Mouse (Mus musculus) telencephalon, adult 2 months (tissue): ENCODE results near the gene Trpc2.
A peak's percentile ranks its signal among the peaks of the same experiment; 100 is the strongest.
"Not testable (repeated sequence)": the region's sequence is repeated elsewhere in the genome, so short reads cannot be mapped to it uniquely, and the experiment has no call there.

Experiments used
- DNase-seq: peaks from one replicate; pipeline ENCODE4 v3.0.0-alpha.2; 2011; ENCODE audit warnings: low read depth, low spot score

The Trpc2 gene

DNA sequence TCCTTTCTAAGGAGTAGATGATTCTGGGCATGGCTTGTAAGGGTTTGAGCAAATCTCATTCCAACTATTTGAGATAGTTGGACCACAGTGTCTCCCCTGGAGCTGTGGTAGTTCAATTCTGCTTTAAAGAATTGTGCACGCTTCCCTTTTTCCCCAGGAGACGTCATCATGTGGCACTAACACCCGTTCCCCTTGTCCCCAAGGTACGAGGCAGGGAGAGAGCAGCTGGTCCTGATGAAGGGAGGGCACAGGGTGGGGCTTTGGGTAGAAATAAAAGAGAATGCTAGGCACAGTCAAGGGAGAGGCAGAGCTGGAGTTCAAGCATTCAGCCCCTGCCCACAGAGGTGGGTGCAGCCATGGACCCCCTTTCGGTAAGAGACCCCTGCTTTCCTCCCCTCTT is at the start of gene Trpc2:
Gene Trpc2, plus strand, starts transcription at position 301 of the 400 bp plus-strand sequence.
- no peak for DNase-seq

DNA sequence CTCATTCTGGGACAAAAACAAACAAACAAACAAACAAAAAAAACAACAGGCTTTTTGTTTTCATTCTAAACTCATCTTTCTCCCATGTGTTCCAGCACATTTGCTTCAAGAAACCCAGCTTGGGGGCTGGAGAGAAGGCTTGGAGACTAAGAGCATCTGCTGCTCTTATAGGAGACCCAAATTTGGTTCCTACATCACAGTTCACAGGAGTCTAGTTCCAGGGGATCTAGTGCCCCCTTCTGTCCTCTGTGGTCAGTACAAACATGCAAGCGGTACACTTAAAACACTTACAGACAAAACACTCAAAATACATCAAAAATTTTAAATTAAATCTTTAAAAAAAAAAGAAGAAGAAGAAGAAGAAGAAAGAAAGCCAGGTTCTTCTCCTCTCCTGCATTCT is 48.0 kb upstream of the Trpc2 start:
- no peak for DNase-seq

DNA sequence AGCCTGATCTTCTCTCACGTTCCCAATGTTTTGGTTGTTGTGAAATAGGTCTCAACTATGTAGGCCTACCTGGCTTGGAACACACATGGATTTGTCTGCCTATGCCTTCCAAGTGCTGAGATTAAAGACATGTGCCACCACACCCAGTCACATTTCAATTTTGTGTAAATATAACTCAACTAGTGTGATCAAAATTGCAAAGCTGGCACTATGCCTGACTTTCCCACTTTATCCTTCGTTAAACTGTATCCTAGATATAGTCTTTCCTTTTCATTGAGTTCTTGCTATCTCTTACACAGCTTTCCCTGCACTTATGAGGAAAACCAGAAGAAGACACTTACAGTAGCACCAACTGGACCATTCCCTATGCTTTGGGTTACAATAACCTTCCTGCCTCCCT is 47.4 kb upstream of the Trpc2 start:
- no peak for DNase-seq

- DNase-seq: no peak
These were observed 45.6 kb upstream of the Trpc2 start for GRCm38 (mm10) chr7:102037318-102037717.

GRCm38 (mm10) chr7:102042314-102042713 is 40.6 kb upstream of the Trpc2 start:
- no peak for DNase-seq

- DNase-seq: not testable (repeated sequence)
These were observed 34.4 kb upstream of the Trpc2 start for GRCm38 (mm10) chr7:102048524-102048923.

DNA sequence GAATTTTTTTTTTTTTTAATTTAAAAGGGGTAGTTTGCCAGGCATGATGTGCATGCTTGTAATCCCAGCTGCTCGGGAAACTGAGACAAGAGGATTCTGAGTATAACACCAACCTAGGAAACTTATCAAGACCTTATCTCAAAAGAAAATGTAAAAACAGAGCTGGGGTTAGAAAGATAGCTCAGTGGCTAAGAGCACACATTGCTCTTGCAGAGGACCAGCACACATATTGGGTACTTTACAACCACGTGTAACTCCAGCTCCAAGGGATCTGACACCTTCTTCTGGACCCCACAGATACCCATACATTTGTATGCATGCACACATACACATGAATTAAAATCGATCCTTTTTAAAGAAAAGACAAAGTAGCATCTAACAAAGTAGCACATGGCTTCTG is 21.6 kb upstream of the Trpc2 start:
- DNase-seq: no peak

- no peak for DNase-seq
These were observed 20.7 kb upstream of the Trpc2 start for GRCm38 (mm10) chr7:102062203-102062602.

GRCm38 (mm10) chr7:102063891-102064290 is 19.0 kb upstream of the Trpc2 start:
- DNase-seq: no peak

DNA sequence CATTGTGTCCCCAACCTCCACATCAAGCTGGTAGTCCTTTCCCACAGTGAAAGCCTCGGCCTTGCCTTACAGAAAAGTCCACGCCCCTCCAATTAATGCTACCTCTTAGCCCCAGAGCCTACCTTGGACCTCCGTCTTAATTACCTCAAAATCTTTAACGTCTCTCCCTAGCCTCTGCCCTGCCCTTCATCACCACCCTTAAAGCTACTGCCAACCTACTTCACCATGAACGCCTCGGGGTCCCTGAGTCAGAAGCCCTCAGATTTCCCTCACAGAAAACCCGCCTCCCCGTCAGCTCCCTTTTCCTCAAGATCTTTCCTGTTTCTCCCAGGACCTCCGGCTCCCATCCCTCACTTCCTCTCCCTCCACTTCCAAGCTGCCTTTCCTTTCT is 18.3 kb upstream of the Trpc2 start:
- no peak for DNase-seq

GRCm38 (mm10) chr7:102065046-102065891 is 17.6 kb upstream of the Trpc2 start, which contains the start of the genes Rnf121, Xndc1 and Xntrpc:
Gene Rnf121 (minus strand): TSS chr7:102065469.
Gene Xndc1 (plus strand): TSS chr7:102065511.
Gene Xntrpc (plus strand): TSS chr7:102065713.
- peak; percentile 96 for DNase-seq

DNA sequence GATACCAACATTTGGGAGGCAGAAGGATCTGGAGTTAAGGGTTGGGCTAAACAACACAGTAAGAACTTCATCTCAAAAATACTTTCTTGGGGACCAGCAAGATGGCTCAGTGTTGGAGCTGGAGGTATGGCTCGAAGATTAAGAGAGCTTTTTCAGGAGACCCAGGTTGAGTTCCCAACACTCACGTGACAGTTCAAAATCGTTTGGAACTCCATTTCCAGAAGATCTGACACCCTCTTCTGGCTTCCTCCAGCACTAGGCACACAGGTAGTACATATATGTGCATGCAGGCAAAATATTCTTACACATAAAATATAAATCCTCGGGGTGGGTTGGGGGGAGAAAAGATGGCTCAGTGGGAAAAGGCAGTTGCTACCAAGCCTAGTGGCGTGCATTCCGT is 16.6 kb upstream of the Trpc2 start:
- no peak for DNase-seq

GRCm38 (mm10) chr7:102076714-102077296 is 6.1 kb upstream of the Trpc2 start:
- DNase-seq: no peak

DNA sequence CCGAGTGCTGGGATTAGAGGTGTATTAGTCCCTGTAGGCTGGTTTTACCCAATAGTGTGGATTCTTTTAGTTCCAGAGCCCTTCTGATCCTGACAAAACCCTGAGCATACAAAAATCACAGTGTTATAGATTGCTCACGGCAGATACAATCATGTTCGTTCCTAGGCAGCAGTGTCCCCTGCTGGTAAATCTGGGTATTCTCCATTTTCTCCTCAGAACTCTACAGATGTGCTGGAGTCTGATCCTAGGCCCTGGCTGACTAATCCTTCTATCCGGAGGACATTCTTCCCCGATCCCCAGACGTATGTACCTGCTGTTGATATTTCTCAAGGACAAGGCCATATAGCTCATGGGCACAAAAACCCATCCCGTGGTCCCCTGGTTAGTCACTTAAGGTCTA is 4.4 kb upstream of the Trpc2 start:
- DNase-seq: no peak

- DNase-seq: no peak
These were observed 2.6 kb upstream of the Trpc2 start for GRCm38 (mm10) chr7:102080311-102080710.

DNA sequence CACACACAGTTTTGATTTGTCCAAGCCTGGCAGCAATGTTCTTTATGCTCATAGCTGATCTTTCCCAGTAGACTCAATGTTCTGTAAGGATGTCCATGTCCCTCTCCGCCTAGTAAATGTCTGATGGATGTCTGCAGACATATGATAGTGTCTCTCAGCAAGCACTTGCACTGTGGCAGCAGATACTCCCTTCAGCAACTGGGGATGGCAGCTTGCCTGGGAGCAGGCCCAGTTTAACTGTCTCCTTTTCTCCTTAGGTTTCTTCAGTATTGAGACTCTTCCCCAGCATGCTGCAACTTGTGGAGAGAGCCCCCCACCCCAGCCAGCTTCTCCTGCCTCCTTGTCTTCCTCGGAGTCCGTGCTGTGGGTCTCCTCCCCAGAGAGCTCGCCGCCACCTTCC is 1.1 kb upstream of the Trpc2 start:
- DNase-seq: no peak

GRCm38 (mm10) chr7:102084041-102084696 is 1.3 kb downstream of the Trpc2 start:
- DNase-seq: no peak

- no peak for DNase-seq
These were observed 4.4 kb downstream of the Trpc2 start for GRCm38 (mm10) chr7:102087336-102087735.

- DNase-seq: no peak
These were observed 17.1 kb downstream of the Trpc2 start for GRCm38 (mm10) chr7:102099760-102100661.

- no peak for DNase-seq
These were observed 18.0 kb downstream of the Trpc2 start for GRCm38 (mm10) chr7:102100868-102101267.

- DNase-seq: no peak
These were observed 18.6 kb downstream of the Trpc2 start, which contains the start of gene Art1 for GRCm38 (mm10) chr7:102101487-102101886. Gene Art1 (plus strand): TSS chr7:102101743.
